Mouse (Mus musculus): ENCODE measurements around the gene Gm21738.
"Not testable (repeated sequence)": the region's sequence is repeated elsewhere in the genome, so short reads cannot be mapped to it uniquely, and the experiment has no call there.

The Gm21738 gene

DNA sequence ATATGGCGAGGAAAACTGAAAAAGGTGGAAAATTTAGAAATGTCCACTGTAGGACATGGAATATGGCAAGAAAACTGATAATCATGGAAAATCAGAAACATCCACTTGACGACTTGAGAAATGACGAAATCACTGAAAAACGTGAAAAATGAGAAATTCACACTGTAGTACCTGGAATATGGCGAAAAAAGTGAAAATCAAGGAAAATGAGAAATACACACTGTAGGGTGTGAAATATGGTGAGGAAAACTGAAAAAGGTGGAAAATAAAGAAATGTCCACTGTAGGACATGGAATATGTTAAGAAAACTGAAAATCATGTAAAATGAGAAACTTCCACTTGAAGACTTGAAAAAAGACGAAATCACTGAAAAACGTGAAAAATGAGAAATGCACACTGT is at the start of gene Gm21738:
Gene Gm21738 (minus strand): TSS at position 101 of the 400 bp plus-strand sequence.
- not testable (repeated sequence) for ATAC-seq (ENCODE audit: low TSS enrichment)

- ATAC-seq (ENCODE audit: low TSS enrichment) = not testable (repeated sequence)
Measured at GRCm38 (mm10) chr14:19383741-19384140, 35.0 kb downstream of the Gm21738 start.
